Comparison of ENCODE assay signal across 8 mouse cellular contexts in genomic region chrX:85048141-85049110, GRCm38 (mm10).
DNase-seq lines count a peak whose midpoint lies in the region; ATAC-seq lines count a peak whose summit lies in the region.

No protein-coding gene starts in this region.

- intact Hi-C loops in gastrocnemius, postnatal 36 days (cut with DNase I): no loop called here
- intact Hi-C loops in left cerebral cortex, postnatal 4 days (cut with DNase I): no loop called here

- peak; percentile 78 for DNase-seq in adrenal gland, postnatal 10 days
- DNase-seq in embryo, embryonic 10 days (ENCODE audit: low spot score): peak; percentile 23
- peak; percentile 29 to 39 for DNase-seq in gastrocnemius, postnatal 36 days
- DNase-seq in left cerebral cortex, postnatal 4 days: peak; percentile 53
- peak; percentile 35 for DNase-seq in mesoderm, embryonic 11.5 days (ENCODE audit: low read depth, low spot score)
- DNase-seq in skeletal muscle tissue, adult 2 months (ENCODE audit: low read depth, low spot score): peak; percentile 13
- no peak for DNase-seq in MN1 (ENCODE audit: low spot score)

- ATAC-seq in inflammation-experienced regulatory T-cells, adult 6 months: peak; percentile 52
